Mouse (Mus musculus) midbrain, embryonic 16.5 days (tissue): ENCODE data around the gene Eif1. TPM values are rescaled to one million over a fixed set of nuclear protein-coding genes. Genes with fewer than 3 reads are reported as not detected.

Experiments used
- ATAC-seq: fragments of 200-750 bp; cut with Nextera tagmentation; 2 replicates; pipeline ENCODE4 v1.8.0; 2017; ENCODE audit warnings: moderate TSS enrichment
- H3K27ac ChIP-seq: fragments of 300-500 bp; sonication (generic); 2 replicates; pipeline ENCODE4 v1.5.1; 2014; ENCODE audit warnings: mild to moderate bottlenecking, low read length, mixed read lengths
- H3K27me3 ChIP-seq: fragments of 300-500 bp; sonication (generic); 2 replicates; pipeline ENCODE4 v1.6.1; 2014; ENCODE audit warnings: low read depth, low read length, mixed read lengths; ENCODE audit not compliant: control insufficient read depth, insufficient read depth
- H3K36me3 ChIP-seq: fragments of 300-500 bp; sonication (generic); 2 replicates; pipeline ENCODE4 v1.6.1; 2014; ENCODE audit warnings: mild to moderate bottlenecking, low read length, moderate library complexity, mixed read lengths; ENCODE audit not compliant: control insufficient read depth, insufficient read depth
- H3K4me1 ChIP-seq: fragments of 300-500 bp; sonication (generic); 2 replicates; pipeline ENCODE4 v1.6.1; 2014; ENCODE audit warnings: mild to moderate bottlenecking, low read length, mixed read lengths; ENCODE audit not compliant: control insufficient read depth, insufficient read depth
- H3K4me2 ChIP-seq: fragments of 300-500 bp; sonication (generic); 2 replicates; pipeline ENCODE4 v1.6.1; 2014; ENCODE audit warnings: mild to moderate bottlenecking, low read length, mixed read lengths
- H3K4me3 ChIP-seq: fragments of 300-500 bp; sonication (generic); 2 replicates; pipeline ENCODE4 v1.5.1; 2014; ENCODE audit warnings: low read depth, mild to moderate bottlenecking, low read length, moderate library complexity, mixed read lengths
- H3K9ac ChIP-seq: fragments of 300-500 bp; sonication (generic); 2 replicates; pipeline ENCODE4 v1.6.1; 2014; ENCODE audit warnings: low read depth, low read length, mixed read lengths
- H3K9me3 ChIP-seq: fragments of 300-500 bp; sonication (generic); replicated peaks from 2 replicates; pipeline ENCODE4 v1.6.1; 2014; ENCODE audit warnings: mild to moderate bottlenecking, low read length, mixed read lengths; ENCODE audit not compliant: control insufficient read depth, poor library complexity, severe bottlenecking
- WGBS: fragments of 180-500 bp; shearing (Covaris S2); extraction: QIAGEN DNeasy Blood & Tissue Kit; methylation state at CpG from one replicate; pipeline ENCODE4 v1.1.7; 2014; 5-methylcytosine and 5-hydroxymethylcytosine counted together
- polyA plus RNA-seq: library from polyadenylated mRNA; unstranded; fragments of >200 nt; fragmentation: Nextera tagmentation; extraction: Ambion mirVana; gene quantifications from 2 replicates; pipeline ENCODE4 v1.2.1, GENCODE M21; 2015

Eif1 gene
- 1,185 and 1,247 TPM in 2 replicates for polyA plus RNA-seq

GRCm38 (mm10) chr11:100319492-100320171 lies at the start of gene Eif1:
Gene Eif1 (plus strand): TSS chr11:100319885.
- Histone ChIP-seq H3K36me3 (peaks cover 8% of the 10 kb centered on the region), H3K9me3 (no peaks in the 10 kb centered on the region), H3K27me3 (no peaks in the 10 kb centered on the region), H3K27ac (peak within 1 kb of the TSS; percentile 99), H3K4me2 (peak within 1 kb of the TSS; percentile 81), H3K4me3 (peak within 1 kb of the TSS; percentile 84), H3K9ac (peak within 1 kb of the TSS; percentile 96), H3K4me1 (peaks cover 10% of the 10 kb centered on the region; the same call in 1 of the 2 replicates)
- ATAC-seq, result peak; percentile 91
- under 1% methylated on average over 52 of the region's 58 CpGs for WGBS

DNA sequence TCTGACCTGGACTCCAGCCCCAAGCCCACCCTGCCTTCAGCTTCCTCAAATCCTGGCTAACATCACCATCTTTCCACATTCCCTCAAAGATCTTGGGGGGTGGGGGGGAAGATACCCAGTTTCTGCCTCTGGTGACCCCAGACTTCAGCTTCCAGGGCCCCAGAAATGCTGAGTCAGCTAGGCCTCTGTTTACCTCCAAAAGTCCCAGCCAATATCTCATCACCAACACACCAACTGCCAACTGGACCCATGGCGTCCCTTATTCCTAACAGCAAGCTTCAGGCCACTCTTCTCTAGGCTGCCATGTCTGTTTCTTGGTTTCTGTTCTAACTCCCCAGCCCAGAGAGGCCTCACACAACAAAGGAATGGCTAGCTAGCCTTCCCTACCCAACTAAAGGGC lies 47.8 kb upstream of the Eif1 start:
- Histone ChIP-seq H3K9me3 (no peaks in the 10 kb centered on the region), H3K27ac (no peak overlapping the region), H3K4me1 (no peaks in the 10 kb centered on the region), H3K9ac (no peak overlapping the region), H3K36me3 (no peaks in the 10 kb centered on the region), H3K27me3 (no peaks in the 10 kb centered on the region), H3K4me3 (no peak overlapping the region), H3K4me2 (no peak overlapping the region)
- no peak for ATAC-seq
- 89% methylated on average over 1 of the region's 1 CpGs for WGBS

DNA sequence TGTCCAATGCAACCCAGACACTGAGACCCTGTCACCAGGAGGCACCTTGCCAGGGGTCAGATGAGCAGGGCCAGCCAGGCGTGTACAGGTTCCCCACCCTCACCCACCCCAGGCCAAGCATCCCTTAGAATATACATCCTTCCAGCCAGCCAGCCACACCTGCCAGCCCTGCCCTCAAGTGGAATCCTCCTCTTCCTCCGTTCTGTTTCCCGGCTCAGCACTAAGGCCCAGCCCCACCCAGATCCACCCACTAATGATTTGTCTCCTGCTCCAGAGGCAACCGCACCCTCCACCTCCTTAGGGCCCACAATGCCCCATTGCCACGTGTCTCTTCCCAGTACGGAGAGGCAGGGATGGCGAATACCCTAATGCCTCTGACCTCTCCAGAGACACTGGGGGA lies 45.0 kb upstream of the Eif1 start:
- H3K9me3 ChIP-seq, result no peaks in the 10 kb centered on the region
- no peak for ATAC-seq
- no peak overlapping the region for H3K27ac ChIP-seq
- H3K36me3 ChIP-seq, result no peaks in the 10 kb centered on the region
- no peaks in the 10 kb centered on the region for H3K27me3 ChIP-seq
- H3K4me1 ChIP-seq, result no peaks in the 10 kb centered on the region
- H3K4me2 ChIP-seq, result no peak overlapping the region
- H3K4me3 ChIP-seq, result no peak overlapping the region
- 74% methylated on average over 7 of the region's 7 CpGs for WGBS
- H3K9ac ChIP-seq, result no peak overlapping the region

DNA sequence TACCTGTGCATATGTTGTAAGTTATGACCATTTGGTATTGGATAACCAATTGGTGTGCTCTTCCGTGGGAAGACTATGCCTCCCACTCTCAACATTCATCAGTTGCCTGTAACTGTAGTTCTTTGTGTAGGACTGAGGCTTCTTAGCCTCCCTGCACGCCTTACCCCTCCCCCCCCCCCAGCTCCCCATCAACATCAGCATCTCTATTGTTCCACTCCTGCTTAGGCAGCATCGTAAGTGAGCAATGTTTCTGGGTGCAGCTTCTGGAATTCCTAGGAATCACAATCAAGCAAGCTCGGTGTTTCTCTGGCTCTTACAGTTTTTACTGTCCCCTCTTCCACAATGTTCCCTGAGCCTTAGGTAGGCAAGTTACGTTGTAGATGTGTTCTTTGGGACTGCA lies 44.2 kb upstream of the Eif1 start:
- Histone ChIP-seq H3K9ac (no peak overlapping the region), H3K27ac (no peak overlapping the region), H3K4me1 (no peaks in the 10 kb centered on the region), H3K36me3 (no peaks in the 10 kb centered on the region), H3K4me3 (no peak overlapping the region), H3K27me3 (no peaks in the 10 kb centered on the region), H3K9me3 (no peaks in the 10 kb centered on the region), H3K4me2 (no peak overlapping the region)
- no peak for ATAC-seq
- 34% methylated on average over 5 of the region's 5 CpGs for WGBS

GRCm38 (mm10) chr11:100277726-100278480 lies 41.8 kb upstream of the Eif1 start:
- Histone ChIP-seq H3K36me3 (no peaks in the 10 kb centered on the region), H3K4me2 (no peak overlapping the region), H3K4me3 (no peak overlapping the region), H3K9ac (no peak overlapping the region), H3K9me3 (no peaks in the 10 kb centered on the region), H3K27me3 (no peaks in the 10 kb centered on the region), H3K4me1 (no peaks in the 10 kb centered on the region), H3K27ac (no peak overlapping the region)
- no peak for ATAC-seq
- WGBS, result 80% methylated on average over 15 of the region's 15 CpGs

GRCm38 (mm10) chr11:100278759-100279158 lies 40.9 kb upstream of the Eif1 start:
- H3K9me3 ChIP-seq, result no peaks in the 10 kb centered on the region
- H3K27me3 ChIP-seq, result no peaks in the 10 kb centered on the region
- ATAC-seq, result no peak
- H3K4me1 ChIP-seq, result no peaks in the 10 kb centered on the region
- no peak overlapping the region for H3K27ac ChIP-seq
- no peak overlapping the region for H3K4me3 ChIP-seq
- no peaks in the 10 kb centered on the region for H3K36me3 ChIP-seq
- WGBS, result 78% methylated on average over 5 of the region's 5 CpGs
- H3K9ac ChIP-seq, result no peak overlapping the region
- H3K4me2 ChIP-seq, result no peak overlapping the region

GRCm38 (mm10) chr11:100281596-100282544 lies 37.8 kb upstream of the Eif1 start:
- no peaks in the 10 kb centered on the region for H3K36me3 ChIP-seq
- no peak overlapping the region for H3K9ac ChIP-seq
- H3K27me3 ChIP-seq, result no peaks in the 10 kb centered on the region
- no peak overlapping the region for H3K4me3 ChIP-seq
- no peak overlapping the region for H3K27ac ChIP-seq
- 20% methylated on average over 11 of the region's 11 CpGs for WGBS
- H3K9me3 ChIP-seq, result no peaks in the 10 kb centered on the region
- no peaks in the 10 kb centered on the region for H3K4me1 ChIP-seq
- H3K4me2 ChIP-seq, result peak overlapping the region; percentile 11; the same call in 1 of the 2 replicates
- ATAC-seq, result peak; percentile 77

GRCm38 (mm10) chr11:100282549-100282948 lies 37.1 kb upstream of the Eif1 start:
- Histone ChIP-seq H3K27ac (no peak overlapping the region), H3K9me3 (no peaks in the 10 kb centered on the region), H3K4me1 (no peaks in the 10 kb centered on the region), H3K36me3 (no peaks in the 10 kb centered on the region), H3K27me3 (no peaks in the 10 kb centered on the region), H3K9ac (no peak overlapping the region), H3K4me3 (no peak overlapping the region), H3K4me2 (no peak overlapping the region)
- WGBS, result 21% methylated on average over 10 of the region's 10 CpGs
- peak; percentile 22; the same call in 1 of the 2 replicates for ATAC-seq
